Mouse (Mus musculus) MEL (cell line): ENCODE data around the gene Scai.

Source experiments
- BHLHE40 ChIP-seq: IDR thresholded peaks from 2 replicates; pipeline ENCODE4 v1.6.1; 2012; ENCODE audit warnings: low read depth, mild to moderate bottlenecking, inconsistent platforms, low read length, improper control_type of control experiment, borderline replicate concordance
- CHD2 ChIP-seq: IDR thresholded peaks from 2 replicates; pipeline ENCODE4 v1.6.1; 2011; ENCODE audit warnings: low read length, improper control_type of control experiment
- CTCF ChIP-seq, 3 experiments: IDR thresholded peaks in 2 of 3; conservative IDR thresholded peaks in 1 of 3; 2 replicates each; pipeline ENCODE4 v1.5.1; 2011 to 2012; ENCODE audit warnings: low read length in 3 of 3, low read depth in 2 of 3, mild to moderate bottlenecking in 2 of 3, improper control_type of control experiment in 1 of 3, inconsistent platforms in 1 of 3, mixed read lengths in 1 of 3, moderate library complexity in 1 of 3; ENCODE audit not compliant: control insufficient read depth in 1 of 3, insufficient read depth in 1 of 3, poor library complexity in 1 of 3, severe bottlenecking in 1 of 3
- EP300 ChIP-seq, 2 experiments: IDR thresholded peaks; 2 replicates each; pipeline ENCODE4 v1.6.1; 2011; ENCODE audit warnings: improper control_type of control experiment in 2 of 2, low read length in 2 of 2, low read depth in 1 of 2, mild to moderate bottlenecking in 1 of 2
- GATA1 ChIP-seq: IDR thresholded peaks from 2 replicates; pipeline ENCODE4 v1.6.1; 2011; ENCODE audit warnings: low read depth, low read length, improper control_type of control experiment
- HCFC1 ChIP-seq: IDR thresholded peaks from 2 replicates; pipeline ENCODE4 v1.6.1; 2012; ENCODE audit warnings: low read depth, mild to moderate bottlenecking, inconsistent platforms, low read length, improper control_type of control experiment, moderate library complexity
- KAT2A ChIP-seq: conservative IDR thresholded peaks from 2 replicates; pipeline ENCODE4 v1.6.1; 2012; ENCODE audit warnings: low read depth, low read length, improper control_type of control experiment, inconsistent platforms
- MAX ChIP-seq: IDR thresholded peaks from 2 replicates; pipeline ENCODE4 v1.6.1; 2011; ENCODE audit warnings: low read length, improper control_type of control experiment
- NRF1 ChIP-seq: IDR thresholded peaks from 2 replicates; pipeline ENCODE4 v1.6.1; 2014; ENCODE audit warnings: low read depth, mild to moderate bottlenecking, inconsistent platforms, low read length, improper control_type of control experiment, moderate library complexity; ENCODE audit not compliant: poor library complexity, insufficient read depth, severe bottlenecking
- POLR2A ChIP-seq, 2 experiments: IDR thresholded peaks; 2 replicates each; pipeline ENCODE4 v1.6.1; 2011 to 2012; ENCODE audit warnings: low read length in 2 of 2, mild to moderate bottlenecking in 2 of 2, control low read depth in 1 of 2, improper control_type of control experiment in 1 of 2, low read depth in 1 of 2, moderate library complexity in 1 of 2; ENCODE audit not compliant: control insufficient read depth in 1 of 2, insufficient read depth in 1 of 2, poor library complexity in 1 of 2
- POLR2AphosphoS2 ChIP-seq: IDR thresholded peaks from 2 replicates; pipeline ENCODE4 v1.6.1; 2011; ENCODE audit warnings: low read length, improper control_type of control experiment
- ZNF384 ChIP-seq: IDR thresholded peaks from 2 replicates; pipeline ENCODE4 v1.6.1; 2012; ENCODE audit warnings: low read depth, mild to moderate bottlenecking, inconsistent platforms, low read length, improper control_type of control experiment

- TF ChIP-seq HCFC1 (no peak), BHLHE40 (no peak), KAT2A (no peak), CTCF (IDR thresholded peaks at IDR 0.05 in 2 of 3, conservative IDR thresholded peaks at IDR 0.05 in 1 of 3; ENCODE audit: control insufficient read depth in 1 of 3, insufficient read depth in 1 of 3, low read depth in 2 of 3, low read length in 3 of 3, poor library complexity in 1 of 3, severe bottlenecking in 1 of 3) (no peak), MAX (no peak), POLR2A (IDR thresholded peaks at IDR 0.05; ENCODE audit: control insufficient read depth in 1 of 2, insufficient read depth in 1 of 2, low read depth in 1 of 2, low read length in 2 of 2, poor library complexity in 1 of 2) (no peak), NRF1 (no peak), EP300 (IDR thresholded peaks at IDR 0.05; ENCODE audit: low read depth in 1 of 2, low read length in 2 of 2) (no peak), GATA1 (no peak), POLR2AphosphoS2 (no peak), CHD2 (no peak), ZNF384 (no peak)
These were observed 142.0 kb downstream of the Scai start for GRCm38 (mm10) chr2:39048515-39048914.
